Mouse (Mus musculus) midbrain, embryonic 16.5 days (tissue): ENCODE measurements around the gene Ppa1. TPM values are rescaled to one million over a fixed set of nuclear protein-coding genes. Genes with fewer than 3 reads are reported as not detected.
A peak's percentile ranks its signal among the peaks of the same experiment; 100 is the strongest.
"Not testable (repeated sequence)": the region's sequence is repeated elsewhere in the genome, so short reads cannot be mapped to it uniquely, and the experiment has no call there.

ENCODE experiments used
- ATAC-seq: fragments of 200-750 bp; cut with Nextera tagmentation; 2 replicates; pipeline ENCODE4 v1.8.0; 2017; ENCODE audit warnings: moderate TSS enrichment
- H3K27ac ChIP-seq: fragments of 300-500 bp; sonication (generic); 2 replicates; pipeline ENCODE4 v1.5.1; 2014; ENCODE audit warnings: mild to moderate bottlenecking, low read length, mixed read lengths
- H3K27me3 ChIP-seq: fragments of 300-500 bp; sonication (generic); 2 replicates; pipeline ENCODE4 v1.6.1; 2014; ENCODE audit warnings: low read depth, low read length, mixed read lengths; ENCODE audit not compliant: control insufficient read depth, insufficient read depth
- H3K36me3 ChIP-seq: fragments of 300-500 bp; sonication (generic); 2 replicates; pipeline ENCODE4 v1.6.1; 2014; ENCODE audit warnings: mild to moderate bottlenecking, low read length, moderate library complexity, mixed read lengths; ENCODE audit not compliant: control insufficient read depth, insufficient read depth
- H3K4me1 ChIP-seq: fragments of 300-500 bp; sonication (generic); 2 replicates; pipeline ENCODE4 v1.6.1; 2014; ENCODE audit warnings: mild to moderate bottlenecking, low read length, mixed read lengths; ENCODE audit not compliant: control insufficient read depth, insufficient read depth
- H3K4me2 ChIP-seq: fragments of 300-500 bp; sonication (generic); 2 replicates; pipeline ENCODE4 v1.6.1; 2014; ENCODE audit warnings: mild to moderate bottlenecking, low read length, mixed read lengths
- H3K4me3 ChIP-seq: fragments of 300-500 bp; sonication (generic); 2 replicates; pipeline ENCODE4 v1.5.1; 2014; ENCODE audit warnings: low read depth, mild to moderate bottlenecking, low read length, moderate library complexity, mixed read lengths
- H3K9ac ChIP-seq: fragments of 300-500 bp; sonication (generic); 2 replicates; pipeline ENCODE4 v1.6.1; 2014; ENCODE audit warnings: low read depth, low read length, mixed read lengths
- H3K9me3 ChIP-seq: fragments of 300-500 bp; sonication (generic); replicated peaks from 2 replicates; pipeline ENCODE4 v1.6.1; 2014; ENCODE audit warnings: mild to moderate bottlenecking, low read length, mixed read lengths; ENCODE audit not compliant: control insufficient read depth, poor library complexity, severe bottlenecking
- WGBS: fragments of 180-500 bp; shearing (Covaris S2); extraction: QIAGEN DNeasy Blood & Tissue Kit; methylation state at CpG from one replicate; pipeline ENCODE4 v1.1.7; 2014; 5-methylcytosine and 5-hydroxymethylcytosine counted together
- polyA plus RNA-seq: library from polyadenylated mRNA; unstranded; fragments of >200 nt; fragmentation: Nextera tagmentation; extraction: Ambion mirVana; gene quantifications from 2 replicates; pipeline ENCODE4 v1.2.1, GENCODE M21; 2015

Gene Ppa1
- polyA plus RNA-seq: 214 and 221 TPM in 2 replicates

DNA sequence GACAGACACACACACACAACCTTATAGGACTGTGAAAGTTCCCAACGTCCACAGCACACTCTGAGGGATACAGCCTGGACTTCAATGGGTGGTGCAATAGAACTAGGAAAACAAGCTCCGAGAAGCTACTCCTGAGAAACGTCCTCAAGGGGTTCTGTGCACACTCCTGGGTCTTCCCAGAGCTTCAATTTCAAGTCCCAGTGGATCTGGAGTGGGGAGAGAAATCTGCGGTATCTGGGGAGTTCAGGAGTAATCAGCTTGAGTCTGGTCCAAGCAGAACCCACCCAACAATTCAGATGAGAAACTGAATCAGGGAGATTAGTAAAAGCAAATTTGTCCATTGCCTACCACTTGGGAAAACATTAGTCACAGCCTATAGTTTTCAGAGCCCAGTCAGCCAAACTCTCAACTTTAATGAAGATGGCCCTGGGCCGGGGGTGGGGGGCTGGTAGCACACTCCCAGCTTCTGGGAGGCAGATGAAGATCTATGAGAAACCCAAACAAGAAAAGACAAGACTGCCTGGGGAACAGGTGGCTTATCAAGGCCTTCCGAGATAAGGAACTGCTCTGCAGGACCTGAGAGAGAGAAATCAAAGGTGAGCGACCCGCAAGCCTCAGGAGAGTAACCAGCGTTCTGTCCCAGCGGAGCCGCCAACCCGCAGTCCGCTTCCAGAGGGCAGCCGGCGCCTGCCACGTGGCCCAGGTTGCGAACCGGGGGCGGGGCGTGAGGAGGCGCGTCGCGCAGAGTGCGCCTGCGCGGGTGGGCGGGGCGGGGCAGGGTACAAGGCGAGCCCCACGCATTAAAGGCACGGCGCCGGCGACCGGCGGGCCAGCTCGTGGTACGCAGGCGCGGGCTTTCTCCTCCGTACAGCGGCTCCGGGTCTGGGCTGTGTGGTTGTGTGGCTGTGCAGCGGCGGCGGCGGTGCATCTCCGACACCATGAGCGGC lies at the start of gene Ppa1:
Gene Ppa1 (plus strand): TSS at position 763 of the 947 bp plus-strand sequence.
- peak within 1 kb of the TSS; percentile 74 for H3K4me2 ChIP-seq
- H3K4me3 ChIP-seq: peak within 1 kb of the TSS; percentile 77
- peak within 1 kb of the TSS; percentile 91 for H3K9ac ChIP-seq
- H3K27me3 ChIP-seq: no peaks in the 10 kb centered on the region
- H3K36me3 ChIP-seq: no peaks in the 10 kb centered on the region
- H3K27ac ChIP-seq: peak within 1 kb of the TSS; percentile 82
- peaks cover 4% of the 10 kb centered on the region for H3K4me1 ChIP-seq
- ATAC-seq: peak; percentile 99
- no peaks in the 10 kb centered on the region for H3K9me3 ChIP-seq
- 5% methylated on average over 26 of the region's 50 CpGs for WGBS

DNA sequence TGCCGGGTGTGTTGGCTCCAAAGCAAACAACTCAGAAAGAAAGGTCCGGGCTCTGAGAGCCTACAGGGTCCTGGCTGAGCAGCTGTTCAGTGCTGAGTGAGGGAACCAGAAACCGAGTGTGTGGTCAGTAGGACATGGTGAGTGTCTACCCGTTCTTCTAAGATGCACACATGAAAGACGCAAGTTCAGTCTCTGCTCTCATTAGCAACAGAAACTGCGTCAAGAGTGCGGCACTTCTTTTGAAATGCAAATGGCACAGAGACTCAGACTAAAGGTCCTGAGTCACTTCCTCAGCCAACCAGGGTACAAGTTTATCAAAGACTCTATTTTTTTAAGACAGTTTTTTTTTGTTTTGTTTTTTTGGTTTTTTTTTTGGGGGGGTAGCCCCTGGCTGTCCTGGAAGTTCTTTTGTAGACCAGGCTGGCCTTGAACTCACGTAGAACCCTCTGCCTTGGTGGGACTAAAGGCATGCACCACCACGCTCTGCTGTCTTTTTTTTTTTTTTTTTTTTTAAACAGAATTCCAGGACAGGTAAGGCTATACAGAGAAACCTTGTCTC lies 48.7 kb upstream of the Ppa1 start:
- no peak overlapping the region for H3K27ac ChIP-seq
- H3K4me1 ChIP-seq: peaks cover 2% of the 10 kb centered on the region; the same call in 1 of the 2 replicates
- no peak overlapping the region for H3K4me2 ChIP-seq
- ATAC-seq: no peak
- no peak overlapping the region for H3K9ac ChIP-seq
- peaks cover 4% of the 10 kb centered on the region; the same call in 1 of the 2 replicates for H3K27me3 ChIP-seq
- H3K9me3 ChIP-seq: no peaks in the 10 kb centered on the region
- 39% methylated on average over 9 of the region's 9 CpGs for WGBS
- no peaks in the 10 kb centered on the region for H3K36me3 ChIP-seq
- H3K4me3 ChIP-seq: no peak overlapping the region

DNA sequence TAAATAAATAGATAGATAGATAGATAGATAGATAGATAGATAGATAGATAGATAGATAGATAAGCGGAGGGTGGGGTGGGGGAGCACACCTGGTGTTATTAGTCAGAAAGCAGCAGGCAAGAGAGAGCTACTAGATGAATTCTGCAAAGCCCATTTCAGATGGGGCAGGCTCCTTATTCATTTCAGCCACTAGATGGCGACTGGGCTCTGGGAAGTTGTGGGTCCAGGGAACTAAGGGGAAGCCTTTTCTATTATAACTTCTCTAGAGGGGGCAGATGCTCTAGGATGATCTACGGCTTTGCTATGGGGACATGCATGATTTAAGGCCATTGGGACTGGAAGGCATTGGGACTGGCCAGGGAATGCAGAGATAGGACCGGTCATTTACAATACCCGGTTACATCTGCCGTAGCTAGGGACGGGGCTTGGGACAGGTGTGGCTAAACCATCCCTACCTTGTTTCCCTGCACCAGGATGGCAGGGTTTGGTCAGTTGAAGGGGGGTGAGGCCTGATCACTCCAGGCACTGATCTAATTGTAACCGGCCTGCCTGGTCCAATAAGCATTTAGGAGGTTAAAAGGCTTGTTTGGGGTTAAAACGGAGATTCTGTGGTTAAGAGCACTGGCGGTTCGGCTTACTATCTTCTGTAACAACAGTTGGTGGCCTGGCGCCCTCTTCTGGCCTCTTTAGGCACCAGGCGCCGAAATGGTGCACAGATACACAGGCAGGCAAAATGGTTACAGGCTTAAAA lies 45.9 kb upstream of the Ppa1 start:
- Histone ChIP-seq H3K4me2 (peak overlapping the region; percentile 39), H3K36me3 (no peaks in the 10 kb centered on the region), H3K9me3 (no peaks in the 10 kb centered on the region), H3K27ac (no peak overlapping the region), H3K27me3 (peaks cover 2% of the 10 kb centered on the region; the same call in 1 of the 2 replicates), H3K9ac (no peak overlapping the region), H3K4me1 (no peaks in the 10 kb centered on the region), H3K4me3 (no peak overlapping the region)
- WGBS: 12% methylated on average over 14 of the region's 14 CpGs
- peak; percentile 70 for ATAC-seq

DNA sequence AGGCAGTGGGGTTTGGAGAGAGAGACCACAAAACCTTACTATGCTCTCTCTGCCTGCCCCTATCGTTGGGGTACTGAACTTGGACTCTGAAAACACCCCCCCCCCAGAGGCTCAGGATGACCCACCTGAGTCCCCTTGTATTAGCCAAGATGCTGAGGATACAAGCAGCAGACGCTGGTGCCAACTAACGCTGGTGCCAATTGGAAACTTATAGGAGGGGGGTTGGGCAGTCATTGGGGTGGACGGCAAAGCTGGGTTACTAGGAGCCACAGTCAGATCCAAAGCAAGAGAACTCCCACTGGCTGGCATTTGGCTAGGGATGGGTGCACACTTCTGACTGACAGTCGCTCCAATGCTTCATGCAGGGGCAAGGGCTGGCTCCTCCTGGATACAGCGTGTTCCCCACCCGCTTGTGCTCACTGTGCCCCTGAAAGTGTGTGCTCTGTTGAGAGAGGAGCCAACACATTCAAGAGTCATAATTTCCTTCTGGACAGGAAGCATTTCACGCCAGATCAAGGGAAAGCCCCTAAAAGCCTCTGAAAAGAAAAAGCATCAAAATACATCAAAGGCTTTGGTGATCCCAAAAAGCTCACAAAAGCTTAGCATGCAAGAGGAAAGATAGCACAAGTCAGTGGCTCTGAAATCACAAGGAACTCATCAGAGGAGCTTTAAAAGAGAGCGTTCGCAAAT lies 43.8 kb upstream of the Ppa1 start:
- Histone ChIP-seq H3K27me3 (no peaks in the 10 kb centered on the region), H3K9ac (no peak overlapping the region), H3K4me2 (no peak overlapping the region), H3K36me3 (no peaks in the 10 kb centered on the region), H3K9me3 (no peaks in the 10 kb centered on the region), H3K4me3 (no peak overlapping the region), H3K27ac (no peak overlapping the region), H3K4me1 (no peaks in the 10 kb centered on the region)
- WGBS: 62% methylated on average over 10 of the region's 10 CpGs
- no peak for ATAC-seq

DNA sequence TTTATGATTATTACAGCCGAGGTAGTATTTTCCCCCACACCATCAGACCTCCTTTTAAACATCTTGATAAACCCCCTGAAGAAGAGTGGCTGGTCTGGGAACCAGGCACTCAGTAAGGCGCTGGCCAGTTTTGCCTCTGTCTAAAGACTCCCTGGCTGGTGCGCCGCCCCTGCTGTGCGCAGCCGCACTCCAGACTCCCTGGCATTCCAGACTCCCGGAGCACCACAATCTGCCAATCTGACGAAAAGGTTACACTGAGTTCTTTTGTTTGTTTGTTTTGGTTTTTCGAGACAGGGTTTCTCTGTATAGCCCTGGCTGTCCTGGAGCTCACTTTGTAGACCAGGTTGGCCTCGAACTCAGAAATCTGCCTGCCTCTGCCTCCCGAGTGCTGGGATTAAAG lies 43.0 kb upstream of the Ppa1 start:
- not testable (repeated sequence) for ATAC-seq, H3K27ac ChIP-seq, H3K4me2 ChIP-seq, H3K4me3 ChIP-seq, H3K4me1 ChIP-seq, H3K27me3 ChIP-seq, H3K9ac ChIP-seq, H3K9me3 ChIP-seq, H3K36me3 ChIP-seq
- WGBS: 66% methylated on average over 11 of the region's 11 CpGs

DNA sequence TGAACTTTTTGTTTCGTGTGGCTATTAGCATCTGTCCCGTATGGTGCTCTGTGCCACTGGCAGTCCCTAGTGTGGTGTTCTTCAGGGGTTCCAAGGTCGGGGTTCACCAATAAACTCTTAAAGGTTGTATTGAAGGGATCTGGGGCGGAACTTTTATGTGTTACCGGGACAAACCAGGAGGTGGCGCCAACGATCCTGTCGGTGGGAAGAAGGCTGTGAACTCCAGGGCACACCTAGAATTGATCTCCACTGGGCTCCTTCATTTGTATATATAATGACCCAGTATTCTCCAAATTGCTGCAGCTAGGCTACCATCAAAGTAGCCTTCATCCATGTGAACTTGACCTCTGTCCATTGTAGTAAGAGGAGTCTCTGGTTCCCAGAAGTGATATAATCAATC lies 42.5 kb upstream of the Ppa1 start:
- no peaks in the 10 kb centered on the region for H3K9me3 ChIP-seq
- H3K27me3 ChIP-seq: no peaks in the 10 kb centered on the region
- no peak overlapping the region for H3K4me2 ChIP-seq
- no peaks in the 10 kb centered on the region for H3K36me3 ChIP-seq
- ATAC-seq: no peak
- H3K27ac ChIP-seq: no peak overlapping the region
- no peak overlapping the region for H3K4me3 ChIP-seq
- 12% methylated on average over 8 of the region's 8 CpGs for WGBS
- no peaks in the 10 kb centered on the region for H3K4me1 ChIP-seq
- H3K9ac ChIP-seq: no peak overlapping the region

DNA sequence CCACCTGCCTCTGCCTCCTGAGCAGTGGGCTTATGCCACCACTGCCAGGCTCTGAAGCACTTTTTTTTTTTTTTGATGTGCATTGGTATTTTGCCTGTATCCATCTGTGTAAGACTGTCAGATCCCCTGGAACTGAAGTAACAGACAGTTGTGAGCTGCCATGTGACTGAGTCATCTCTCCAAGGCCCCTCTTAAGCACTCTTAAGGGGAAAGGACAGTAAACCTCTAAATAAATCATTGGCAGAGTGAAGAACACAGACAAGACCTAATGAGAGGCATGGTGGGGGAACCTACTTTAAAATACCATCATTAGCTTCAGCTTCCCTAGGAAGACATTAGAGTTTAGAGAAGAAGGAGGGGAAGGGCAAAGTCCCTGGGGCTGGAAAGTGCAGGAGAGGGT lies 40.1 kb upstream of the Ppa1 start:
- Histone ChIP-seq H3K27me3 (no peaks in the 10 kb centered on the region), H3K4me3 (no peak overlapping the region), H3K27ac (no peak overlapping the region), H3K9ac (no peak overlapping the region), H3K4me1 (no peaks in the 10 kb centered on the region), H3K36me3 (no peaks in the 10 kb centered on the region), H3K4me2 (no peak overlapping the region), H3K9me3 (no peaks in the 10 kb centered on the region)
- no peak for ATAC-seq

DNA sequence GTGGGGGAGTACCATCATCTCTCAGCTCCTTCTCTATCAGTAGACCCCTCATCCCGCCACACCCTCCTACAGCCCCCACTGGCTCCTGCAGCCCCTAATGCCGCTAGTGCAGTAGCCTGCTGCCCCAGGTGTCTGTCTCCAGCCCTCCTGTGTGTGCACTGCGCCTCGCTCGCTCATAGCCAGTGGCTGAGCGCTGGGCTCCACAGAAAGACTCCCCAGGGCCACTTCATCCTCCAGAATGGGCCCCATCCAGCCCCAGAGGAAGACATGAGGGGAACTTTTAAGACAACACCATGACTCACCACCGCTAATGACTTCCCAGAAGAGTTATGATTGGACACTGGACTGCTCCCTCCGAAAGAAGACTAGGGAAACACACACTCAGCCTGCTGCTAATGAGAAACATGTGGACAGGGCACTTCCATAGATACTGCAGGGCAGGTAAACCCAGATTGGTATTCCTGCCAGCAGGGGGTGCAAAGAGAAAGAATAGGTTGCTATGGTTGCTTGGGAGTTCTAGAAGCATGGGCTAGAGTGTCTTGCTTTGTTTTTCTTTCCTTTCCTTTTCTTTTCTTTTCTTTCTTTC lies 37.6 kb upstream of the Ppa1 start:
- Histone ChIP-seq H3K27ac (no peak overlapping the region), H3K4me3 (no peak overlapping the region), H3K4me1 (no peaks in the 10 kb centered on the region), H3K9ac (no peak overlapping the region), H3K36me3 (no peaks in the 10 kb centered on the region), H3K27me3 (no peaks in the 10 kb centered on the region), H3K9me3 (no peaks in the 10 kb centered on the region), H3K4me2 (no peak overlapping the region)
- 75% methylated on average over 8 of the region's 8 CpGs for WGBS
- ATAC-seq: no peak
